Comparison of ENCODE assay signal across 8 mouse cellular contexts in the genomic region with DNA sequence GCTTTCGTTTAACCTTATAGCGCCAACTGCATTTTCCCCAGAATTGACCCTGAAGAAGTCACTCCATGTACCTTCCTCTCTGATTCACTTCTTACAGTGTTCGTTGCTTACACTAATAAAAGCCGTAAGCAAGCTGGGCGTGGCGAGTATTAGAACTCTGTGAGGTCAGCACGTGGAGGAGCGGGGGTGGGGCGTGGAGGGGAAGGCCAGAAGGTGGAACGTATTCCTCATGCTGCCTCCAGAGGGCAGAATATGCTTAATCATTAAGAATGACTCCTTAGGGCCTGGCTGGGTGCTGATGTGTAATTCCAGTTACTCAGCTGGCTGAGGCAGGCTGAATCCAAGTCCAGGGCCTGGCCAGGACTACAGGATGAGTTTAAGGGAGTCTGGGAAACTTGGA.
DNase-seq lines count a peak whose midpoint lies in the region; ATAC-seq and TF ChIP-seq lines count a peak whose summit lies in the region.

No protein-coding gene starts in this region.

- H3K4me2 ChIP-seq in forebrain, embryonic 11.5 days (ENCODE audit: low read depth, low read length, severe bottlenecking), result peak overlapping the region; percentile 57

- peak overlapping the region; percentile 37 for H3K4me3 ChIP-seq in brown adipose tissue, adult 24 weeks (ENCODE audit: insufficient read depth, low read depth, low read length)
- peak overlapping the region; percentile 30 for H3K4me3 ChIP-seq in forebrain, embryonic 11.5 days (ENCODE audit: low read depth, low read length)
- peak overlapping the region; percentile 58 for H3K4me3 ChIP-seq in small intestine, adult 2 months (ENCODE audit: low read depth, low read length)

- H3K9ac ChIP-seq in forebrain, embryonic 11.5 days (ENCODE audit: low read length), result 0 out of 2 replicates have a peak overlapping the region, but pooled peaks have one; percentile 7

- no peaks in the 10 kb centered on the region for H3K9me3 ChIP-seq in forebrain, embryonic 11.5 days (ENCODE audit: control insufficient read depth, low read length)

- no peak for TF ChIP-seq POLR2A in small intestine, adult 2 months (IDR thresholded peaks at IDR 0.05; ENCODE audit: low read depth, low read length)

- 0 out of 2 replicates have a peak, but pooled peaks cover 2% of the 10 kb centered on the region for H3K4me1 ChIP-seq in brown adipose tissue, adult 24 weeks (ENCODE audit: control insufficient read depth, insufficient read depth, insufficient read length, low read length)
- no peaks in the 10 kb centered on the region for H3K4me1 ChIP-seq in forebrain, embryonic 11.5 days (replicated peaks; ENCODE audit: control insufficient read depth, insufficient read depth, low read length)
- H3K4me1 ChIP-seq in small intestine, adult 2 months (ENCODE audit: control insufficient read depth, insufficient read depth, insufficient read length, low read length), result peaks cover 10% of the 10 kb centered on the region; the same call in 1 of the 2 replicates

- 14% methylated on average over 10 of the region's 10 CpGs for WGBS in forebrain, embryonic 11.5 days
- WGBS in small intestine, adult 2 months, result 2% methylated on average over 10 of the region's 10 CpGs

- H3K27ac ChIP-seq in brown adipose tissue, adult 24 weeks (replicated peaks; ENCODE audit: low read depth, low read length), result no peak overlapping the region
- H3K27ac ChIP-seq in forebrain, embryonic 11.5 days (ENCODE audit: low read depth, low read length), result no peak overlapping the region
- peak overlapping the region; percentile 53; the same call in 1 of the 2 replicates for H3K27ac ChIP-seq in small intestine, adult 2 months (ENCODE audit: insufficient read depth, low read depth, low read length)

- TF ChIP-seq CTCF in small intestine, adult 2 months (IDR thresholded peaks at IDR 0.05; ENCODE audit: extremely low read depth, insufficient read length, insufficient replicate concordance, low read depth, low read length), result peak; percentile 77

- peak; percentile 58; the same call in 1 of the 2 replicates for ATAC-seq in forebrain, embryonic 11.5 days (replicated peaks; ENCODE audit: low FRiP score)
- ATAC-seq in megakaryocyte-erythroid progenitor cell, adult 5-6 weeks (replicated peaks; ENCODE audit: low FRiP score, low TSS enrichment, poor library complexity, severe bottlenecking), result peak; percentile 100

- DNase-seq in layer of hippocampus, adult 11-12 months (ENCODE audit: low spot score), result peak; percentile 35
- DNase-seq in layer of hippocampus, postnatal 36 days, result no peak
- peak; percentile 83 for DNase-seq in forebrain, embryonic 11.5 days (ENCODE audit: low spot score)
- DNase-seq in heart, postnatal 36 days, result peak; percentile 38 to 50
- peak; percentile 25 for DNase-seq in layer of hippocampus, adult 9-11 months

- no peaks in the 10 kb centered on the region for H3K27me3 ChIP-seq in forebrain, embryonic 11.5 days (ENCODE audit: control insufficient read depth, insufficient read depth, low read length)
- no peaks in the 10 kb centered on the region for H3K27me3 ChIP-seq in small intestine, adult 2 months (ENCODE audit: control insufficient read depth, insufficient read depth, low read length)

- no peaks in the 10 kb centered on the region for H3K36me3 ChIP-seq in forebrain, embryonic 11.5 days (ENCODE audit: control insufficient read depth, insufficient read depth, low read length)
- no peaks in the 10 kb centered on the region for H3K36me3 ChIP-seq in small intestine, adult 2 months (ENCODE audit: control insufficient read depth, insufficient read depth, low read length)

- intact Hi-C loops in heart, postnatal 36 days (cut with DNase I), result loop anchor here (2.0 to 5.0 kb wide), 2 partner anchors 254 to 313 kb away; no protein-coding TSS in a partner anchor

Comparison
In these comparisons a context has a peak if more than half of its experiments do, and no peak if none do; other contexts are left out.
1. DNase-seq: peak in layer of hippocampus, adult 11-12 months (single experiment), forebrain, embryonic 11.5 days (single experiment), heart, postnatal 36 days (2 of 2) and layer of hippocampus, adult 9-11 months (single experiment); none in layer of hippocampus, postnatal 36 days (0 of 2).
2. Peak in every context shown above with its lines, with median percentiles within 50 percentile points of each other: H3K4me3 ChIP-seq.